Comparison of ENCODE assay signal across 8 mouse cellular contexts in genomic region chr9:114731011-114731755, GRCm38 (mm10). TPM values are rescaled to one million over a fixed set of nuclear protein-coding genes. Genes with fewer than 3 reads are reported as not detected.
DNase-seq lines count a peak whose midpoint lies in the region; ATAC-seq lines count a peak whose summit lies in the region.

Gene Cmtm6 (plus strand): TSS chr9:114731116.

- no peaks in the 10 kb centered on the region for H3K27me3 ChIP-seq in hindbrain, embryonic 16.5 days (replicated peaks; ENCODE audit: control insufficient read depth, insufficient read depth, low read length)

- peak; percentile 94 for ATAC-seq in hindbrain, embryonic 16.5 days

- peak within 1 kb of the TSS; percentile 79 for H3K4me2 ChIP-seq in hindbrain, embryonic 16.5 days (ENCODE audit: low read length)

- H3K4me3 ChIP-seq in hindbrain, embryonic 16.5 days (ENCODE audit: low read length), result peak within 1 kb of the TSS; percentile 84
- peak within 1 kb of the TSS; percentile 77 for H3K4me3 ChIP-seq in macrophage (ENCODE audit: inconsistent target)

- H3K9ac ChIP-seq in hindbrain, embryonic 16.5 days (ENCODE audit: low read depth, low read length), result peak within 1 kb of the TSS; percentile 96

- H3K27ac ChIP-seq in hindbrain, embryonic 16.5 days (ENCODE audit: low read depth, low read length), result peak within 1 kb of the TSS; percentile 85
- H3K27ac ChIP-seq in macrophage, result peak within 1 kb of the TSS; percentile 62

- peaks cover 7% of the 10 kb centered on the region for H3K4me1 ChIP-seq in hindbrain, embryonic 16.5 days (ENCODE audit: control insufficient read depth, insufficient read depth, low read depth, low read length)

- no peaks in the 10 kb centered on the region for H3K36me3 ChIP-seq in hindbrain, embryonic 16.5 days (ENCODE audit: control insufficient read depth, insufficient read depth, low read length)
- no peaks in the 10 kb centered on the region for H3K36me3 ChIP-seq in macrophage (ENCODE audit: inconsistent target)

- DNase-seq in WW6 (ENCODE audit: low read depth, low spot score), result peak; percentile 91
- DNase-seq in cerebellum, postnatal 4 days (ENCODE audit: low spot score in 2 of 2), result peak; percentile 93 to 96
- DNase-seq in gastrocnemius, adult 18-20 months (ENCODE audit: low spot score), result peak; percentile 98
- DNase-seq in left cerebral cortex, adult 18-20 months (ENCODE audit: low spot score in 2 of 2), result peak; percentile 95
- peak; percentile 95 for DNase-seq in right cerebral cortex, adult 18-20 months
- DNase-seq in urinary bladder, postnatal 10 days (ENCODE audit: low spot score), result peak; percentile 95

- under 1% methylated on average over 52 of the region's 53 CpGs for WGBS in hindbrain, embryonic 16.5 days
- under 1% methylated on average over 53 of the region's 53 CpGs for WGBS in macrophage (ENCODE audit: missing documents)

- H3K9me3 ChIP-seq in hindbrain, embryonic 16.5 days (ENCODE audit: control insufficient read depth, low read length), result no peaks in the 10 kb centered on the region

- peaks cover 48% of the 10 kb centered on the region for H3K79me2 ChIP-seq in macrophage (ENCODE audit: inconsistent target)

RNA-seq across cellular contexts. Expression of gene Cmtm6, which starts in this region (rescaled TPM):
- 1 to 10 TPM; 5.8 to 7.4 TPM for total RNA-seq in gastrocnemius, adult 18-20 months (2021)
- polyA plus RNA-seq in hindbrain, embryonic 16.5 days (2015; fragmentation: Nextera tagmentation; extraction: Ambion mirVana), result 21.0 and 21.2 TPM in 2 replicates
- 10 to 100 TPM; 20.2 to 23.7 TPM for total RNA-seq in left cerebral cortex, adult 18-20 months (2021)
- 10 to 100 TPM in 25 of 26 experiments, 1 to 10 TPM in 1; 9.5 to 94.2 (median 29.7) TPM for total RNA-seq in macrophage (2018; cell fraction: chromatin; rRNA removed)
- total RNA-seq in macrophage (2018; cell fraction: cytosol; rRNA removed), result 100 to 1,000 TPM in 12 of 26 experiments, 10 to 100 TPM in 14; 60.7 to 138 (median 99.6) TPM
- total RNA-seq in macrophage (2018; cell fraction: nucleus; rRNA removed), result 100 to 1,000 TPM in 10 of 26 experiments, 10 to 100 TPM in 16; 54.2 to 141 (median 94.4) TPM
- 61.4 to 121 TPM (median 79.5 TPM) in 3 replicates for polyA plus RNA-seq in macrophage (2018)

Comparison
In these comparisons a context has a peak if more than half of its experiments do, and no peak if none do; other contexts are left out.
1. Peak in every context shown above with its lines: DNase-seq, ATAC-seq, H3K4me3 ChIP-seq and H3K27ac ChIP-seq.